Mouse (Mus musculus) lung, postnatal 25 days (tissue): Measurements from ENCODE around the gene Tnfrsf1b.

Experiments
- DNase-seq: peaks from one replicate; pipeline ENCODE4 v3.0.0; 2022; ENCODE audit warnings: low spot score

Gene Tnfrsf1b

GRCm38 (mm10) chr4:145246173-145247011, at the start of gene Tnfrsf1b:
Gene Tnfrsf1b, minus strand, starts transcription at chr4:145246870.
- DNase-seq = peak; percentile 64

- peak; percentile 48 for DNase-seq
These were observed 49.1 kb upstream of the Tnfrsf1b start for GRCm38 (mm10) chr4:145295589-145296300.

GRCm38 (mm10) chr4:145294588-145294987, 47.9 kb upstream of the Tnfrsf1b start:
- DNase-seq = no peak

- DNase-seq = peak; percentile 73
These were observed 39.9 kb upstream of the Tnfrsf1b start for GRCm38 (mm10) chr4:145286369-145287120.

DNA sequence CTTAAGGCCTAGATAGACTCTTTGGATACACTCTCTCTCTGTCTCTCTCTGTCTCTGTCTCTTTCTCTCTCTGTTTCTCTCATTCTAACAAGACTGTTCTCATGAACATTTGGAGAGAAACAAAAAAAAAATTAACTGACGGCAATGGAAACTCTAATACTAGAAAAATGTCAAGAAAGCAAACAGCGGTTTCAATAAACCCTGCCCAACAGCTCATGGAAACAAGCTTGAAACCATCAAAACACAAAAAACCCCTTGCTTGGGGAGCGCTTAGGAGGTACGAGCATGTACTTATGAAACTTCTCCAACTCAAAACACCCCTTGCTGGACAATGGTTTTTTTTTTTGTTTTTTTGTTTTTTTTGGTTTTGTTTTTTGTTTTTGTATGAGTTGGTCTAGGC, 38.0 kb upstream of the Tnfrsf1b start:
- DNase-seq = no peak

GRCm38 (mm10) chr4:145283441-145283840, 36.8 kb upstream of the Tnfrsf1b start:
- DNase-seq = no peak

GRCm38 (mm10) chr4:145280966-145281365, 34.3 kb upstream of the Tnfrsf1b start:
- peak; percentile 57 for DNase-seq

DNA sequence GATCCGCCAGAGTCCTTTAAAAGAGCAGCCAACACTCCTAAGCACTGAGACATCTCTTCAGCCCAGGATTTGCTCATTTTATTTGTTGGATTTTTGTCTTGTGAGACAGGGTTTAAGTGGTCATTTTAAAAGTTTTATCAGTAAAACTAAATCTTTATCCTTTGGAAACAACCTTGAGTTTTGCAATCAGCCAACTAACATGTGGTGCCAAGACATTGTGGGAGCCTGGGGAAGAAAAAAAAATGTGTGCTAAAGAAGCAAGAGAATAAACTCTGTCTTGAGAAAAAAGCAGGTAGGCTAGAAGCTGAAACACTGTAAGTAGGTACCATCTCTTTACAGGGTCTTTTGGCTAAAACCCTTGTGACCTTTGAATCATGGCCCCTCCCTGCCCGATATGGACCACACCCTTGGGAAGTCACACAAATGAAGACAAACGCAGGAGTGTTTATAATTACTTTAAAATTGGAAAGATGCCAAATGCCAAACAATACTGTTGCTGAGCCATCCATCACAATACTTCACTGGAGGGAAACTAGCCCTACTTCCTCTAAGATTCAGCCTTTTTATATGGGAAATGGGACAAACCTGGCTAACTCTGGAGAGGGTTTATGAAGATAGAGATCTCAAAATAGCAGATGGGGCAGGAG, 32.2 kb upstream of the Tnfrsf1b start:
- DNase-seq = peak; percentile 55

DNA sequence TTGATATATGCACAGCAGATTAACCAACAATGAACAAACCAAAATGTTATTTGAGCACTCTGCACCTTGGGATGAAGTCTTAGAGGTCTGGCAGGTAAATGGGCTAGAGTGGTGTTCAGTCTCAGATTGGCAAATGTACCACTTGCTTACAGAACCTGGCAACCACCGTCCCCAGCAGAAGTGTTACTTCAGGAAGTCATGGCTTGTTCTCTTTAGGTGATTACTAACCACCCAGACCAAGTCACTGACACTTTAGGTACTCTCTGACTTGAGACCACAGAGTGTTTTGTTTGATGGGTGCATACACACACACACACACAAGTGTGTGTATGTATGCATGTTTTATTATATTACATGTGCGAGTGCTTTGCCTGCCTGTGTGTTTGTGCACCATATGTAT, 31.6 kb upstream of the Tnfrsf1b start:
- no peak for DNase-seq

DNA sequence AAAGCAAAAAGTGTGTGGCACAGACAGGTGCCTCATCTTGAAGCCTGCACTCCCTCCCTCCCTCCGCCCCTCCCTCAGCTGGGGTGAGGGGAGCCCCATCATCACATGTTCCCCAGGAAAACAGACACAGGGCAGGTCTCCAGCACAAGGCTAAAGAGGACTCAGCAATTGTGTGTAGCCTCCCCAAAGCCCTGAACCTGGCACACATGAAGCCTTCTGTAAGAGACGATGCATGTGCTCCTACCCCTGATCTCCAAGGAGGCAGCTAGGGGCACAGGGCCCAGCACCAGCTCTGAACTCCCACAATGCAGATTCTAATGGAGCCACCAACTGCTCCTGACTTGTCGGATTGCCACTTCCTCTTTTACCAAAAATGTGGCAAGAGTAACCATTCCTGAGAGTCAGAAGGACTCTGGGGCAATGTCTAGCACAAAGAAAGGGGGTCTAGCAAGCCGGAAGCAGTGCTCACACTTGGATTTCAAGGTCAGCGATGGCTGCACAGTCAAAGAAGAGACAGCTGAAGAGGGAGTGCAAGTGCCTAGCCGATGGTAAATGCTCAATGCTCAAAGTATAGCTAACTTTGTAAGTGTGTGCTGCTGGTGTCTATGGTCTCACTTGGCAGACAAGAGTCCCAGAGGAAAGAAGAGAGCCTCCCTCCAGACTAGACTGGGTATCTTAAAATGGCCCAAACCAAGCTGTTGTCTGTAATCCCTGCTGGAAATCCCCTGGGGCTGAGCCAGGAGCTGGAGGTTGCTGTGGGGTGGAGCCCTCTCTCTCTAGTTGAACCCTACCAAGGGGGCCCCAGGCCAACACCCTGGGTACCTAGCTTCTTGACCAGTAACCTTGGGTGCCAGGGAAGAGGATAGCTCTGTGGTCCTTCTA, 29.9 kb upstream of the Tnfrsf1b start:
- peak; percentile 24 for DNase-seq

DNA sequence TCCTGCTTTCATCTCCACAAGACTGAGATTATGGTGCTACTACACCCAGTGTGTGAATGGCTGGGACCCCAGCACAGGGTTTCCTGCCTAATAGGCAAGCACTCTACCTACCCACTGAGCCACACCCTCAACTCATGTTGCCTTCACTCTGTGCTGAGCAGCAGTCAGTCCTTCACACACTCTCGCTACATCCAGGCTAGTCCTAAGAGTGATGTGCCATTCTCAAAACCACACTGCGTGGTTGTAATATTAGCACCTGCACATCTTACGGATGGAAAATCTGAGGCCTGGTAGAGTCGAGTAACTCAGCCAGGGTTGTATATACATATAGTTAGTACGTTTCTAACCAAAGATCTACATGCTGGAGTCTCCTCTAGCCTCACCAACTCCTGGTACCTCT, 28.2 kb upstream of the Tnfrsf1b start:
- DNase-seq = no peak

- DNase-seq = no peak
These were observed 27.3 kb upstream of the Tnfrsf1b start for GRCm38 (mm10) chr4:145273923-145274322.

GRCm38 (mm10) chr4:145272763-145273162, 26.1 kb upstream of the Tnfrsf1b start:
- peak; percentile 71 for DNase-seq

- DNase-seq = no peak
These were observed 25.0 kb upstream of the Tnfrsf1b start for GRCm38 (mm10) chr4:145271634-145272033.

GRCm38 (mm10) chr4:145270136-145270535, 23.5 kb upstream of the Tnfrsf1b start:
- DNase-seq = peak; percentile 31

DNA sequence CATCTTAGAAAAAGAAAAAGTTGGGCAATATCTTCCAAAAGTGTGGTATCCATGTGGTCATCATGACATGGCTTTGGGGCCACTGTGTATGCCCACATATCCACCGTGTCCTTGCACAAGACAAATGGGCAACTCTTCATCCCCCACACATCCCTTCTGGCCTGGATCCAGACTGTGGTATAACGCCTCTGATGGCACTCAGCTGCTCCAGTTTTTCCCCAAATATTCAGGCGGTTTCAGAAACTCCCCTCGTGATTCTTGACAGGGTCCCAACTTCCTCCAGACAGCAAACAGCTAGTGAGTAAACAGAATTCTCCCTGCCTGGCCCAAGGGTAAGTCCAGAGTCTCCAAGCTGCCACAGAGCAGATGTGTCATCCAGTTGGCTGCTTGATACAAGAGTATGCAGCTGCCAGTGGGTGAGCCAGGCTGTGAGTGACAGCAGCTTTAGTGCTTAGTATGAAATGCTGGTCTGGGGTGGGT, 21.0 kb upstream of the Tnfrsf1b start:
- DNase-seq = peak; percentile 57

DNA sequence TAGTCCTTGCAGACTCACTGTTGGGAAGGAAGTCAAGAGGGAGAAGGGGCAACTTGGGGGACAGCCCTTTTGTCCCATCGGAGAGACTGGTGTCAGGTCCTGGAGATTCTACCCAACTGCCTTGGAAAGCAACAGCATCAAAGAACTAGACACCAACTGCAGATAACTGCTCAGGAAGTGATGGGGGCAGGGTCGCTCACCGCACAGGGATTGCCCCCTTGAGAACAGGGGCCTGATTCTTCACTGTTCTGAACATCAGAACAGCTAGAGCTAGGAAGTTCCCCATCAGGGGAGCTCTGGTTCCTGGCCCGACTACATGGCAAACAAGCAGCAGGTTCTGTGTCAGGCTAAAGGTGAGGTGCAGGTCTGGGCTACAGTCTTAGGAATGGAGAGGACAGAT, 19.8 kb upstream of the Tnfrsf1b start:
- DNase-seq = no peak

GRCm38 (mm10) chr4:145264761-145265160, 18.1 kb upstream of the Tnfrsf1b start:
- DNase-seq = no peak

- no peak for DNase-seq
These were observed 16.9 kb upstream of the Tnfrsf1b start for GRCm38 (mm10) chr4:145263583-145263982.

DNA sequence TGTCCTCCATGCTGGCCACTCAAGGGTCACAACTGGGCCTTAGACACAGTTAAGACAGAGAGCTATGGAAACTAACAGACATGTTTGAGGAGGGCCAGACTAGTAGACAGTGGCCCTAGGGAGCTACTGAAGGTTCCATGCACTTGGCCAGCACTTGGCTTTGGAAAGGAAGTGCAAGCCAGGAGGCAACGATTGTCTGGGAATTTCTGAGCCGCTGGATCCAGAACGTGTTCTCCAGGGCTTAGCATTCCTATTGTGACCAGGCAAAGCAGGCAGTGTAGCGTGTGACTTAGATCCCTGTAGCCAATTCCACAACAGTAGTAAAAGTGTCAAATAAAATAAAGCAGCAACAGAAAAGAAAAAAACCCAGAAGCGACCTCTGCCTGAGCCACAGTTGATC, 14.1 kb upstream of the Tnfrsf1b start:
- no peak for DNase-seq
